Mouse (Mus musculus): ENCODE measurements around the gene Ifna5.

The Ifna5 gene

GRCm38 (mm10) chr4:88840058-88840457 lies 4.7 kb downstream of the Ifna5 start:
- no peaks in the 10 kb centered on the region for H3K36me3 ChIP-seq (ENCODE audit: control insufficient read depth, insufficient read depth, low read length, poor library complexity, severe bottlenecking)
- no peaks in the 10 kb centered on the region for H3K27me3 ChIP-seq (ENCODE audit: control insufficient read depth, insufficient read depth, low read length, poor library complexity, severe bottlenecking)
- peak; percentile 21 for DNase-seq (ENCODE audit: low read depth, low spot score)

- no peaks in the 10 kb centered on the region for H3K36me3 ChIP-seq (ENCODE audit: control insufficient read depth, insufficient read depth, low read length, poor library complexity, severe bottlenecking)
- peak; percentile 41 for DNase-seq (ENCODE audit: low read depth, low spot score)
Measured at GRCm38 (mm10) chr4:88841438-88841911, 6.2 kb downstream of the Ifna5 start, which contains the start of gene Ifna4. Gene Ifna4 (plus strand): TSS chr4:88841861.

GRCm38 (mm10) chr4:88845334-88845733 lies 10.0 kb downstream of the Ifna5 start:
- Histone ChIP-seq H3K36me3 (ENCODE audit: control insufficient read depth, insufficient read depth, low read length, poor library complexity, severe bottlenecking) (no peaks in the 10 kb centered on the region), H3K27me3 (ENCODE audit: control insufficient read depth, insufficient read depth, low read length, poor library complexity, severe bottlenecking) (no peaks in the 10 kb centered on the region)
- DNase-seq (ENCODE audit: low read depth, low spot score), result peak; percentile 37

More at GRCm38 (mm10) chr4:88841438-88841911, 6.2 kb downstream of the Ifna5 start, which contains the start of gene Ifna4:
- no peaks in the 10 kb centered on the region for H3K27me3 ChIP-seq (ENCODE audit: control insufficient read depth, insufficient read depth, low read length, poor library complexity, severe bottlenecking)

GRCm38 (mm10) chr4:88849698-88850097 lies 14.4 kb downstream of the Ifna5 start, which contains the start of gene Ifna1:
Gene Ifna1 (plus strand): TSS chr4:88850087.
- no peaks in the 10 kb centered on the region for H3K36me3 ChIP-seq (ENCODE audit: control insufficient read depth, insufficient read depth, low read length, poor library complexity, severe bottlenecking)
- DNase-seq (ENCODE audit: low read depth, low spot score), result peak; percentile 15
- no peaks in the 10 kb centered on the region; the same call in 1 of the 2 replicates for H3K27me3 ChIP-seq (ENCODE audit: control insufficient read depth, insufficient read depth, low read length, poor library complexity, severe bottlenecking)

GRCm38 (mm10) chr4:88851026-88851763 lies 15.9 kb downstream of the Ifna5 start:
- no peak for DNase-seq (ENCODE audit: low read depth, low spot score)
- H3K36me3 ChIP-seq (ENCODE audit: control insufficient read depth, insufficient read depth, low read length, poor library complexity, severe bottlenecking), result no peaks in the 10 kb centered on the region
- no peaks in the 10 kb centered on the region; the same call in 1 of the 2 replicates for H3K27me3 ChIP-seq (ENCODE audit: control insufficient read depth, insufficient read depth, low read length, poor library complexity, severe bottlenecking)

GRCm38 (mm10) chr4:88859214-88859613 lies 23.9 kb downstream of the Ifna5 start:
- Histone ChIP-seq H3K36me3 (ENCODE audit: control insufficient read depth, insufficient read depth, low read length, poor library complexity, severe bottlenecking) (no peaks in the 10 kb centered on the region), H3K27me3 (ENCODE audit: control insufficient read depth, insufficient read depth, low read length, poor library complexity, severe bottlenecking) (no peaks in the 10 kb centered on the region)
- DNase-seq (ENCODE audit: low read depth, low spot score), result no peak

- Histone ChIP-seq H3K27me3 (ENCODE audit: control insufficient read depth, insufficient read depth, low read length, poor library complexity, severe bottlenecking) (no peaks in the 10 kb centered on the region), H3K36me3 (ENCODE audit: control insufficient read depth, insufficient read depth, low read length, poor library complexity, severe bottlenecking) (no peaks in the 10 kb centered on the region)
- no peak for DNase-seq (ENCODE audit: low read depth, low spot score)
Measured at GRCm38 (mm10) chr4:88863309-88863708, 28.0 kb downstream of the Ifna5 start.

- DNase-seq (ENCODE audit: low read depth, low spot score), result peak; percentile 88
- Histone ChIP-seq H3K27me3 (ENCODE audit: control insufficient read depth, insufficient read depth, low read length, poor library complexity, severe bottlenecking) (no peaks in the 10 kb centered on the region), H3K36me3 (ENCODE audit: control insufficient read depth, insufficient read depth, low read length, poor library complexity, severe bottlenecking) (no peaks in the 10 kb centered on the region)
Measured at GRCm38 (mm10) chr4:88864599-88864998, 29.3 kb downstream of the Ifna5 start.

- Histone ChIP-seq H3K36me3 (ENCODE audit: control insufficient read depth, insufficient read depth, low read length, poor library complexity, severe bottlenecking) (no peaks in the 10 kb centered on the region), H3K27me3 (ENCODE audit: control insufficient read depth, insufficient read depth, low read length, poor library complexity, severe bottlenecking) (no peaks in the 10 kb centered on the region)
- DNase-seq (ENCODE audit: low read depth, low spot score), result peak; percentile 14
Measured at GRCm38 (mm10) chr4:88865011-88865569, 29.8 kb downstream of the Ifna5 start.

GRCm38 (mm10) chr4:88867366-88867925 lies 32.1 kb downstream of the Ifna5 start:
- peak; percentile 88 for DNase-seq (ENCODE audit: low read depth, low spot score)
- Histone ChIP-seq H3K27me3 (ENCODE audit: control insufficient read depth, insufficient read depth, low read length, poor library complexity, severe bottlenecking) (no peaks in the 10 kb centered on the region), H3K36me3 (ENCODE audit: control insufficient read depth, insufficient read depth, low read length, poor library complexity, severe bottlenecking) (no peaks in the 10 kb centered on the region)

- DNase-seq (ENCODE audit: low read depth, low spot score), result peak; percentile 73
- Histone ChIP-seq H3K36me3 (ENCODE audit: control insufficient read depth, insufficient read depth, low read length, poor library complexity, severe bottlenecking) (no peaks in the 10 kb centered on the region), H3K27me3 (ENCODE audit: control insufficient read depth, insufficient read depth, low read length, poor library complexity, severe bottlenecking) (no peaks in the 10 kb centered on the region)
Measured at GRCm38 (mm10) chr4:88867926-88868911, 32.9 kb downstream of the Ifna5 start.

GRCm38 (mm10) chr4:88872691-88873090 lies 37.4 kb downstream of the Ifna5 start:
- H3K27me3 ChIP-seq (ENCODE audit: control insufficient read depth, insufficient read depth, low read length, poor library complexity, severe bottlenecking), result no peaks in the 10 kb centered on the region
- no peaks in the 10 kb centered on the region for H3K36me3 ChIP-seq (ENCODE audit: control insufficient read depth, insufficient read depth, low read length, poor library complexity, severe bottlenecking)
- peak; percentile 66 for DNase-seq (ENCODE audit: low read depth, low spot score)

- H3K36me3 ChIP-seq (ENCODE audit: control insufficient read depth, insufficient read depth, low read length, poor library complexity, severe bottlenecking), result no peaks in the 10 kb centered on the region
- no peaks in the 10 kb centered on the region for H3K27me3 ChIP-seq (ENCODE audit: control insufficient read depth, insufficient read depth, low read length, poor library complexity, severe bottlenecking)
- no peak for DNase-seq (ENCODE audit: low read depth, low spot score)
Measured at GRCm38 (mm10) chr4:88875435-88876095, 40.2 kb downstream of the Ifna5 start.

- no peaks in the 10 kb centered on the region for H3K36me3 ChIP-seq (ENCODE audit: control insufficient read depth, insufficient read depth, low read length, poor library complexity, severe bottlenecking)
- no peaks in the 10 kb centered on the region for H3K27me3 ChIP-seq (ENCODE audit: control insufficient read depth, insufficient read depth, low read length, poor library complexity, severe bottlenecking)
- DNase-seq (ENCODE audit: low read depth, low spot score), result no peak
Measured at GRCm38 (mm10) chr4:88876520-88876919, 41.2 kb downstream of the Ifna5 start.

All from splenic B cell, adult 2 months (primary cell).